In the genomic region with DNA sequence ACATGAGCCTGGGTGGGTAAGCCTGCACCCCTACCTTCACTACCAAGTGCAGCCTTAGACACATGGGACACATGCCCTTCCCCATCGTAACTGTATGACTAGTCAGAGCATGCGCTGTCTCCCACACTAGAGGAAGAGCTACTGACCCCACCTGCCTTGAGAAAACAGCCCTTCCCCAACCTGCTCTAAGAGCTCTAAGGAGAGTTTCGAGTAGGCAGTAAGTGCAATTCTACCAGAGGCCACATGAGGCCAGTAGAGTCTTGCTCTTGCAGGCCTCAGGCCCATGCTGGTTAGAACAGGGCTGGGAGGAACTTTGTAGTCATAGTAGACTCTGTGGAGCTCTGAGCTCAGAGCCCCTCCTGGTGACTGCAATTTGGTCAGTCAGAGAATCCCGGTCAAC, we compare ENCODE assay signal across 9 mouse cellular contexts. TPM values are rescaled to one million over a fixed set of nuclear protein-coding genes. Genes with fewer than 3 reads are reported as not detected.
DNase-seq lines count a peak whose midpoint lies in the region; ATAC-seq and TF ChIP-seq lines count a peak whose summit lies in the region.
"Had no signal": no experiment of that assay in that cellular context is flagged by ENCODE, and none has a peak within 500 bp of the region (broad histone marks: within the 10 kb centered on the region; RNA-seq: fewer than 3 reads in every experiment).

No protein-coding gene starts in this region.

- ATAC-seq in midbrain, embryonic 16.5 days, result peak; percentile 43
- peak; percentile 33; the same call in 1 of the 2 replicates for ATAC-seq in stomach, embryonic 14.5 days (ENCODE audit: insufficient number of reproducible peaks, insufficient read depth, low FRiP score, low read depth)

- TF ChIP-seq CTCF in cortical plate, adult 2 months (IDR thresholded peaks at IDR 0.05; ENCODE audit: extremely low read depth, insufficient read depth, low read length), result peak; percentile 76

- no peak for TF ChIP-seq POLR2A in cortical plate, adult 2 months (IDR thresholded peaks at IDR 0.05; ENCODE audit: extremely low read depth, insufficient read depth, low read length)

- H3K4me1 ChIP-seq in cortical plate, adult 2 months (ENCODE audit: control insufficient read depth, insufficient read depth, low read length), result no peaks in the 10 kb centered on the region
- H3K4me1 ChIP-seq in midbrain, embryonic 16.5 days (ENCODE audit: control insufficient read depth, insufficient read depth, low read length), result no peaks in the 10 kb centered on the region
- no peaks in the 10 kb centered on the region for H3K4me1 ChIP-seq in stomach, embryonic 14.5 days (ENCODE audit: control insufficient read depth, insufficient read depth, low read length)
- H3K4me1 ChIP-seq: embryonic facial prominence, embryonic 15.5 days had no signal

- no peak overlapping the region for H3K9ac ChIP-seq in midbrain, embryonic 16.5 days (ENCODE audit: low read depth, low read length)
- H3K9ac ChIP-seq in stomach, embryonic 14.5 days (replicated peaks; ENCODE audit: low read depth, low read length), result no peak overlapping the region
- H3K9ac ChIP-seq: embryonic facial prominence, embryonic 15.5 days had no signal

- no peaks in the 10 kb centered on the region for H3K9me3 ChIP-seq in midbrain, embryonic 16.5 days (replicated peaks; ENCODE audit: control insufficient read depth, low read length, poor library complexity, severe bottlenecking)
- H3K9me3 ChIP-seq in stomach, embryonic 14.5 days (ENCODE audit: control insufficient read depth, low read depth, low read length), result no peaks in the 10 kb centered on the region
- H3K9me3 ChIP-seq: embryonic facial prominence, embryonic 15.5 days had no signal

- 44% methylated on average over 4 of the region's 4 CpGs for WGBS in midbrain, embryonic 16.5 days
- 40% methylated on average over 4 of the region's 4 CpGs for WGBS in stomach, embryonic 14.5 days

- no peak overlapping the region for H3K4me2 ChIP-seq in midbrain, embryonic 16.5 days (ENCODE audit: low read length)
- H3K4me2 ChIP-seq in stomach, embryonic 14.5 days (replicated peaks; ENCODE audit: low read depth, low read length), result no peak overlapping the region
- H3K4me2 ChIP-seq: embryonic facial prominence, embryonic 15.5 days had no signal

- H3K27ac ChIP-seq in cortical plate, adult 2 months (ENCODE audit: insufficient read depth, low read length), result no peak overlapping the region
- H3K27ac ChIP-seq in midbrain, embryonic 16.5 days (ENCODE audit: low read length), result no peak overlapping the region
- no peak overlapping the region for H3K27ac ChIP-seq in stomach, embryonic 14.5 days (ENCODE audit: low read length)
- H3K27ac ChIP-seq: embryonic facial prominence, embryonic 15.5 days had no signal

- H3K4me3 ChIP-seq in cortical plate, adult 2 months (ENCODE audit: insufficient read depth, low read length), result no peak overlapping the region
- H3K4me3 ChIP-seq in midbrain, embryonic 16.5 days (ENCODE audit: low read depth, low read length), result no peak overlapping the region
- no peak overlapping the region for H3K4me3 ChIP-seq in stomach, embryonic 14.5 days (ENCODE audit: low read depth, low read length)
- H3K4me3 ChIP-seq: embryonic facial prominence, embryonic 15.5 days had no signal

- H3K36me3 ChIP-seq in midbrain, embryonic 16.5 days (ENCODE audit: control insufficient read depth, insufficient read depth, low read length), result no peaks in the 10 kb centered on the region
- no peaks in the 10 kb centered on the region for H3K36me3 ChIP-seq in stomach, embryonic 14.5 days (ENCODE audit: control insufficient read depth, insufficient read depth, low read length)
- H3K36me3 ChIP-seq: embryonic facial prominence, embryonic 15.5 days had no signal

- H3K27me3 ChIP-seq in midbrain, embryonic 16.5 days (ENCODE audit: control insufficient read depth, insufficient read depth, low read depth, low read length), result no peaks in the 10 kb centered on the region
- H3K27me3 ChIP-seq in stomach, embryonic 14.5 days (ENCODE audit: control insufficient read depth, insufficient read depth, low read length), result no peaks in the 10 kb centered on the region
- H3K27me3 ChIP-seq: embryonic facial prominence, embryonic 15.5 days had no signal

- peak; percentile 42 for DNase-seq in urinary bladder, postnatal 25 days (ENCODE audit: low spot score)
- no peak for DNase-seq in urinary bladder, adult 2 months (ENCODE audit: low spot score)
- peak; percentile 29 to 43 for DNase-seq in heart, adult 9 months (ENCODE audit: low spot score in 2 of 2)
- peak; percentile 69 for DNase-seq in kidney, adult 9 months
- peak; percentile 59 for DNase-seq in liver

RNA-seq across cellular contexts. Expression of gene Tmem121, which starts 34.7 kb away (rescaled TPM):
- 0.69 and 0.98 TPM in 2 replicates for polyA plus RNA-seq in urinary bladder, adult 2 months (2012; rRNA removed)
- polyA plus RNA-seq in cortical plate, adult 2 months (2012; rRNA removed), result 40.1 and 40.7 TPM in 2 replicates
- polyA plus RNA-seq in midbrain, embryonic 16.5 days (2015; fragmentation: Nextera tagmentation; extraction: Ambion mirVana), result 47.2 and 50.3 TPM in 2 replicates
- polyA plus RNA-seq in stomach, embryonic 14.5 days (2014; fragmentation: Nextera tagmentation; extraction: Ambion mirVana), result 6.3 and 7.2 TPM in 2 replicates
